Mouse (Mus musculus): ENCODE measurements around the gene Prune1. TPM values are rescaled to one million over a fixed set of nuclear protein-coding genes. Genes with fewer than 3 reads are reported as not detected.

Gene Prune1
- polyA plus RNA-seq, 1 experiment from 2014 or later = 16.1 TPM

- Histone ChIP-seq H3K9me3 (ENCODE audit: control insufficient read depth, low read length) (no peaks in the 10 kb centered on the region), H3K4me1 (ENCODE audit: control insufficient read depth, insufficient read depth, low read length) (no peaks in the 10 kb centered on the region), H3K27me3 (replicated peaks; ENCODE audit: control insufficient read depth, insufficient read depth, low read length) (no peaks in the 10 kb centered on the region), H3K4me3 (ENCODE audit: low read length) (no peak overlapping the region), H3K9ac (ENCODE audit: low read depth, low read length) (no peak overlapping the region), H3K27ac (ENCODE audit: low read length) (no peak overlapping the region), H3K36me3 (ENCODE audit: control insufficient read depth, insufficient read depth, low read length) (peaks cover 18% of the 10 kb centered on the region), H3K4me2 (ENCODE audit: low read depth, low read length) (no peak overlapping the region)
- 0 out of 2 replicates have a peak, but pooled peaks have one; percentile 29 for ATAC-seq
- 89% methylated on average over 6 of the region's 6 CpGs for WGBS
These were observed 42.9 kb downstream of the Prune1 start for GRCm38 (mm10) chr3:95239022-95239421.

- Histone ChIP-seq H3K4me2 (ENCODE audit: low read depth, low read length) (no peak overlapping the region), H3K4me3 (ENCODE audit: low read length) (no peak overlapping the region), H3K27ac (ENCODE audit: low read length) (no peak overlapping the region), H3K9ac (ENCODE audit: low read depth, low read length) (no peak overlapping the region), H3K9me3 (ENCODE audit: control insufficient read depth, low read length) (no peaks in the 10 kb centered on the region), H3K36me3 (ENCODE audit: control insufficient read depth, insufficient read depth, low read length) (peaks cover 23% of the 10 kb centered on the region), H3K4me1 (ENCODE audit: control insufficient read depth, insufficient read depth, low read length) (no peaks in the 10 kb centered on the region), H3K27me3 (replicated peaks; ENCODE audit: control insufficient read depth, insufficient read depth, low read length) (no peaks in the 10 kb centered on the region)
- no peak for ATAC-seq
- WGBS = 82% methylated on average over 8 of the region's 8 CpGs
These were observed 44.3 kb downstream of the Prune1 start for GRCm38 (mm10) chr3:95237541-95238099.

- Histone ChIP-seq H3K9ac (ENCODE audit: low read depth, low read length) (no peak overlapping the region), H3K4me3 (ENCODE audit: low read length) (no peak overlapping the region), H3K4me2 (ENCODE audit: low read depth, low read length) (no peak overlapping the region), H3K36me3 (ENCODE audit: control insufficient read depth, insufficient read depth, low read length) (peaks cover 23% of the 10 kb centered on the region), H3K9me3 (ENCODE audit: control insufficient read depth, low read length) (no peaks in the 10 kb centered on the region), H3K27ac (ENCODE audit: low read length) (no peak overlapping the region), H3K27me3 (replicated peaks; ENCODE audit: control insufficient read depth, insufficient read depth, low read length) (no peaks in the 10 kb centered on the region), H3K4me1 (ENCODE audit: control insufficient read depth, insufficient read depth, low read length) (peaks cover 16% of the 10 kb centered on the region)
- no peak for ATAC-seq
- WGBS = 88% methylated on average over 23 of the region's 23 CpGs
These were observed 46.2 kb downstream of the Prune1 start for GRCm38 (mm10) chr3:95235386-95236301.

- peaks cover 21% of the 10 kb centered on the region for H3K4me1 ChIP-seq (ENCODE audit: control insufficient read depth, insufficient read depth, low read length)
- 84% methylated on average over 16 of the region's 16 CpGs for WGBS
- H3K9ac ChIP-seq (ENCODE audit: low read depth, low read length) = no peak overlapping the region
- no peaks in the 10 kb centered on the region for H3K27me3 ChIP-seq (replicated peaks; ENCODE audit: control insufficient read depth, insufficient read depth, low read length)
- H3K27ac ChIP-seq (ENCODE audit: low read length) = peak overlapping the region; percentile 13; the same call in 1 of the 2 replicates
- no peak overlapping the region for H3K4me2 ChIP-seq (ENCODE audit: low read depth, low read length)
- no peak for ATAC-seq
- H3K4me3 ChIP-seq (ENCODE audit: low read length) = no peak overlapping the region
- peaks cover 23% of the 10 kb centered on the region for H3K36me3 ChIP-seq (ENCODE audit: control insufficient read depth, insufficient read depth, low read length)
- H3K9me3 ChIP-seq (ENCODE audit: control insufficient read depth, low read length) = no peaks in the 10 kb centered on the region
These were observed 48.4 kb downstream of the Prune1 start for GRCm38 (mm10) chr3:95233303-95233980.

GRCm38 (mm10) chr3:95232771-95233170 is 49.1 kb downstream of the Prune1 start:
- Histone ChIP-seq H3K4me1 (ENCODE audit: control insufficient read depth, insufficient read depth, low read length) (peaks cover 21% of the 10 kb centered on the region), H3K4me2 (ENCODE audit: low read depth, low read length) (no peak overlapping the region), H3K36me3 (ENCODE audit: control insufficient read depth, insufficient read depth, low read length) (peaks cover 18% of the 10 kb centered on the region), H3K9me3 (ENCODE audit: control insufficient read depth, low read length) (no peaks in the 10 kb centered on the region), H3K27me3 (replicated peaks; ENCODE audit: control insufficient read depth, insufficient read depth, low read length) (no peaks in the 10 kb centered on the region), H3K27ac (ENCODE audit: low read length) (0 out of 2 replicates have a peak overlapping the region, but pooled peaks have one; percentile 13), H3K4me3 (ENCODE audit: low read length) (no peak overlapping the region), H3K9ac (ENCODE audit: low read depth, low read length) (no peak overlapping the region)
- no peak for ATAC-seq
- WGBS = 66% methylated on average over 7 of the region's 7 CpGs

GRCm38 (mm10) chr3:95231298-95232221 is 50.3 kb downstream of the Prune1 start, which contains the start of gene Mllt11:
Gene Mllt11, minus strand, starts transcription at chr3:95232171.
- Histone ChIP-seq H3K4me1 (ENCODE audit: control insufficient read depth, insufficient read depth, low read length) (peaks cover 21% of the 10 kb centered on the region), H3K27me3 (replicated peaks; ENCODE audit: control insufficient read depth, insufficient read depth, low read length) (no peaks in the 10 kb centered on the region), H3K36me3 (ENCODE audit: control insufficient read depth, insufficient read depth, low read length) (peaks cover 18% of the 10 kb centered on the region), H3K4me3 (ENCODE audit: low read length) (peak within 1 kb of the TSS; percentile 72), H3K4me2 (ENCODE audit: low read depth, low read length) (peak within 1 kb of the TSS; percentile 88), H3K9me3 (ENCODE audit: control insufficient read depth, low read length) (no peaks in the 10 kb centered on the region), H3K9ac (ENCODE audit: low read depth, low read length) (peak within 1 kb of the TSS; percentile 91), H3K27ac (ENCODE audit: low read length) (peak within 1 kb of the TSS; percentile 99)
- WGBS = 77% methylated on average over 13 of the region's 13 CpGs
- no peak for ATAC-seq

GRCm38 (mm10) chr3:95230495-95231297 is 51.2 kb downstream of the Prune1 start:
- peak overlapping the region; percentile 99 for H3K27ac ChIP-seq (ENCODE audit: low read length)
- H3K36me3 ChIP-seq (ENCODE audit: control insufficient read depth, insufficient read depth, low read length) = peaks cover 19% of the 10 kb centered on the region
- peak overlapping the region; percentile 72 for H3K4me3 ChIP-seq (ENCODE audit: low read length)
- no peaks in the 10 kb centered on the region for H3K9me3 ChIP-seq (ENCODE audit: control insufficient read depth, low read length)
- peak overlapping the region; percentile 91 for H3K9ac ChIP-seq (ENCODE audit: low read depth, low read length)
- H3K4me2 ChIP-seq (ENCODE audit: low read depth, low read length) = peak overlapping the region; percentile 88
- no peaks in the 10 kb centered on the region for H3K27me3 ChIP-seq (replicated peaks; ENCODE audit: control insufficient read depth, insufficient read depth, low read length)
- peak; percentile 26 for ATAC-seq
- 36% methylated on average over 8 of the region's 8 CpGs for WGBS
- peaks cover 21% of the 10 kb centered on the region for H3K4me1 ChIP-seq (ENCODE audit: control insufficient read depth, insufficient read depth, low read length)

- peak overlapping the region; percentile 72 for H3K4me3 ChIP-seq (ENCODE audit: low read length)
- peak overlapping the region; percentile 91 for H3K9ac ChIP-seq (ENCODE audit: low read depth, low read length)
- H3K4me2 ChIP-seq (ENCODE audit: low read depth, low read length) = peak overlapping the region; percentile 88
- ATAC-seq = peak; percentile 69
- H3K4me1 ChIP-seq (ENCODE audit: control insufficient read depth, insufficient read depth, low read length) = peaks cover 21% of the 10 kb centered on the region
- H3K27ac ChIP-seq (ENCODE audit: low read length) = peak overlapping the region; percentile 99
- no peaks in the 10 kb centered on the region for H3K27me3 ChIP-seq (replicated peaks; ENCODE audit: control insufficient read depth, insufficient read depth, low read length)
- H3K9me3 ChIP-seq (ENCODE audit: control insufficient read depth, low read length) = no peaks in the 10 kb centered on the region
- 3% methylated on average over 13 of the region's 13 CpGs for WGBS
- H3K36me3 ChIP-seq (ENCODE audit: control insufficient read depth, insufficient read depth, low read length) = peaks cover 19% of the 10 kb centered on the region
These were observed 51.9 kb downstream of the Prune1 start for GRCm38 (mm10) chr3:95229781-95230494.

Data from intestine, embryonic 16.5 days (tissue).